Mouse (Mus musculus): ENCODE data around the gene Syne3. TPM values are rescaled to one million over a fixed set of nuclear protein-coding genes. Genes with fewer than 3 reads are reported as not detected.

The Syne3 gene
- total RNA-seq, 2 experiments from 2014 or later = 1.2 to 2.1 TPM

GRCm38 (mm10) chr12:105000487-105001283 lies 8.9 kb downstream of the Syne3 start:
- DNase-seq (ENCODE audit: low spot score in 2 of 2) = no peak

GRCm38 (mm10) chr12:104999171-104999570 lies 10.4 kb downstream of the Syne3 start:
- no peak for DNase-seq (ENCODE audit: low spot score in 2 of 2)

GRCm38 (mm10) chr12:104998541-104998940 lies 11.1 kb downstream of the Syne3 start:
- DNase-seq (ENCODE audit: low spot score in 2 of 2) = no peak

- no peak for DNase-seq (ENCODE audit: low spot score in 2 of 2)
Measured at GRCm38 (mm10) chr12:104997641-104998293, 11.8 kb downstream of the Syne3 start.

GRCm38 (mm10) chr12:104997159-104997558 lies 12.4 kb downstream of the Syne3 start:
- no peak for DNase-seq (ENCODE audit: low spot score in 2 of 2)

GRCm38 (mm10) chr12:104996012-104996728 lies 13.4 kb downstream of the Syne3 start:
- no peak for DNase-seq (ENCODE audit: low spot score in 2 of 2)

- DNase-seq (ENCODE audit: low spot score in 2 of 2) = no peak
Measured at GRCm38 (mm10) chr12:104995259-104995876, 14.2 kb downstream of the Syne3 start.

GRCm38 (mm10) chr12:104992838-104993237 lies 16.8 kb downstream of the Syne3 start:
- DNase-seq (ENCODE audit: low spot score in 2 of 2) = no peak

- DNase-seq (ENCODE audit: low spot score in 2 of 2) = no peak
Measured at GRCm38 (mm10) chr12:104992123-104992741, 17.4 kb downstream of the Syne3 start.

- no peak for DNase-seq (ENCODE audit: low spot score in 2 of 2)
Measured at GRCm38 (mm10) chr12:104990741-104991454, 18.7 kb downstream of the Syne3 start.

- DNase-seq (ENCODE audit: low spot score in 2 of 2) = no peak
Measured at GRCm38 (mm10) chr12:104987936-104988335, 21.7 kb downstream of the Syne3 start.

- DNase-seq (ENCODE audit: low spot score in 2 of 2) = no peak
Measured at GRCm38 (mm10) chr12:104986781-104987180, 22.8 kb downstream of the Syne3 start.

GRCm38 (mm10) chr12:104986001-104986400 lies 23.6 kb downstream of the Syne3 start:
- no peak for DNase-seq (ENCODE audit: low spot score in 2 of 2)

- DNase-seq (ENCODE audit: low spot score in 2 of 2) = no peak
Measured at GRCm38 (mm10) chr12:104985088-104985487, 24.5 kb downstream of the Syne3 start.

GRCm38 (mm10) chr12:104983476-104983875 lies 26.1 kb downstream of the Syne3 start:
- DNase-seq (ENCODE audit: low spot score in 2 of 2) = no peak

GRCm38 (mm10) chr12:104978943-104979723 lies 30.5 kb downstream of the Syne3 start:
- no peak for DNase-seq (ENCODE audit: low spot score in 2 of 2)

GRCm38 (mm10) chr12:104978420-104978819 lies 31.2 kb downstream of the Syne3 start:
- DNase-seq (ENCODE audit: low spot score in 2 of 2) = no peak

- DNase-seq (ENCODE audit: low spot score in 2 of 2) = no peak
Measured at GRCm38 (mm10) chr12:104976903-104977302, 32.7 kb downstream of the Syne3 start.

GRCm38 (mm10) chr12:104976331-104976817 lies 33.2 kb downstream of the Syne3 start:
- DNase-seq (ENCODE audit: low spot score in 2 of 2) = no peak

Data from layer of hippocampus, postnatal 14 days (tissue).